Mouse (Mus musculus) layer of hippocampus, adult 18-20 months (tissue): ENCODE results near the gene Shd. TPM values are rescaled to one million over a fixed set of nuclear protein-coding genes. Genes with fewer than 3 reads are reported as not detected.

ENCODE experiments used
- DNase-seq, 2 experiments: peaks; one replicate each; pipeline ENCODE4 v3.0.0; 2022; ENCODE audit warnings: low spot score in 2 of 2
- total RNA-seq, 2 experiments: library from RNA; stranded (reverse); gene quantifications; 2 replicates each; pipeline ENCODE4 v1.2.3; 2021

Shd gene
- total RNA-seq, 2 experiments from 2014 or later = 21.1 to 21.2 TPM

GRCm38 (mm10) chr17:56006956-56007355, 36.7 kb downstream of the Shd start:
- DNase-seq = no peak

- DNase-seq = no peak
These were observed 37.4 kb downstream of the Shd start for GRCm38 (mm10) chr17:56007444-56008355.

GRCm38 (mm10) chr17:56008356-56009087, 38.3 kb downstream of the Shd start:
- peak; percentile 90 to 97 for DNase-seq

DNA sequence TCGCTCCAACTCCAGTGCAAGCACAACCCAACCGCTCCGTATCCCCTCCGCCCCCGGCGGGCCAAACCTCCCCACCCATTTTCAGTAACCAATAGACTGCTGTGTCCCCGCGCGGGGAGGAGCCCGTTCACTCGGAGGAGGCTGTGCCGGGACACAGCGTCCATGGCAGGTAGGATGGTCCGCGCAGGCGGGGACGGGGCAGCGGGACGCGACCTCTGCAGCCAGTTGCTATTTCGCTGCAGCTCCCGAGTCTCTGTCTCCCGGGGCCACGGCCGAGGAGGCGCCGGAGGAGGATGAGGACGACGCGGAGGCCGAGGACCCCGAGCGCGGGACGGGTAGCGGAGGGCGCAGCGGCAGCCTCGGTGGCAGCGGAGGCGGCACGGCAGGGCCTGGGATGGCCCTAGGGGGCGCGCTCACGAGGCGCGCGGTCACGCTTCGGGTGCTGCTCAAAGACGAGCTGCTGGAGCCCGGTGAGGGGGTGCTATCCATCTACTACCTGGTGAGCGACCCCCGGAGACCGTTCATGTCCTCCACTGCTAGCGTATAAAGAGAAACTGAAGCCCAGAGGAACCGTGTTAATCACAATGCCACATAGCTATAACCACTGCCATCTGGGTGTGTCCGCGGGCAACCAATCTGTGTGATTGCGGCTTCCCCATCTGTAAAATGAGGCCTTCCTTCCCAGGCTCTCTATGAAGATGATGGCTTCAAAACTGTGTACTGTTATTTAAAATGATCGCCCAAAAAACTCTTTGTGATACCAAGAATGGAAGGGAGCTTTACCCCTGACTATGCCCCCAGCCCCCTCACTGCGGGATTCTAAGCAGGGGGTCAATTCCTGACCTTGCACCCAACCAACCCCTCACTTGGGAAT, 39.1 kb downstream of the Shd start:
- DNase-seq = peak; percentile 90 to 94

DNA sequence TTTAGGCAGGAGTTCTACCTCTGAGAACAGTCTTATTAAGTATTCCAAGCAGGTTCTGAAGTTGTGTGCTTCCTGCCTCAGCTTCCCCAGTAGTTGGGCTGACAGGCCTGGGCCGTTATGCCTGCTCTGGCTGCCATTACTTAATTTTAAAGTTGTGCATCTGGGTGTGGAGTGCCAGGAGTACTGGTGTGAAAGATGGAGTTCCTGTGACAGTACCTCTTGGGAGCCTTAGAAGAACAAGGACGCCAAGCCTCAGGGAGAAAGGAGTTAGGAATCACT, 39.6 kb downstream of the Shd start:
- DNase-seq = no peak

- no peak for DNase-seq
These were observed 40.0 kb downstream of the Shd start for GRCm38 (mm10) chr17:56010255-56010654.

GRCm38 (mm10) chr17:56010681-56011080, 40.4 kb downstream of the Shd start:
- peak in 1 of 2 experiments; percentile 87 for DNase-seq

GRCm38 (mm10) chr17:56011441-56011840, 41.2 kb downstream of the Shd start:
- no peak for DNase-seq

GRCm38 (mm10) chr17:56015293-56015692, 45.0 kb downstream of the Shd start:
- DNase-seq = no peak

GRCm38 (mm10) chr17:56016382-56016781, 46.1 kb downstream of the Shd start:
- DNase-seq = no peak

- DNase-seq = no peak
These were observed 46.8 kb downstream of the Shd start for GRCm38 (mm10) chr17:56016793-56017785.

GRCm38 (mm10) chr17:56017848-56018247, 47.6 kb downstream of the Shd start:
- DNase-seq = no peak

DNA sequence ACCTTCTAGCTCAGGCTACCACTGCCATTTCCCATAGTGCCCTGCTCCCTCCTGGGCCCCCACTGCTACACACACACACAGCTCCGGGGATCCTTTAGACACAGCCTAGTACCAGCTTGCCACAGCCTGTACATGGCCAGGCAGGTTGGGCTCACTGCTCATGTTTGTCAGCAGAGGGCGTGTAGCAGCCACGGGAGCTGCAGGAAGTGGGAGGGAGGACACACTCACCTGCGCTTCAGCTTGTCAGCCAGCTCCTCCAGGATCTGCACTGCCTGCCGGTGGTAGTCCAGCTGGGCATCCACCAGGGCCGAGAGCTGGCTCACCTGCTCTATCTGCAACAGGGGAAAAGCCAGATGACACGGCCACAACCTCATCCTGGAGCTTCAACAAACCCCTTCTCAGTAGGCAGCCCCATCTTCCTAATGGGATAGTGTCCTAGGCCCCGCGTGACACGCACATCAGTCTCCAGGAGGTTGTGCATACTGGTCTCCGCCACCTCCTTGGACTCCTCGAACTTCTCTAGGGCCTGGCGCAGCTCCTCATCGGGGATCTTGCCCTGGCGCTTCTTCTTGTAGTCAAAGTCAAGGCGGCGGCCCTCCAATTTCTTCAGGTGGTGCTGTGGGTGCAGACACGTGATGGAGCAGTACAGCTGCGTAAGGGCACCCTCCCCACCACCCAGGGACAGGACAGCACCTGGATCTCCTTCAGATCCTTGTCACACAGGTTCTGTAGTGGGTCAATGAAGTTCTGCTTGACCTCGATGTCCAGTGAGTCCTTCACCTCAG, 48.3 kb downstream of the Shd start:
- DNase-seq = peak in 1 of 2 experiments; percentile 74

- peak in 1 of 2 experiments; percentile 25 for DNase-seq
These were observed 50.3 kb downstream of the Shd start for GRCm38 (mm10) chr17:56020400-56021084.

- peak; percentile 81 to 91 for DNase-seq
These were observed 51.1 kb downstream of the Shd start for GRCm38 (mm10) chr17:56021161-56021910.

DNA sequence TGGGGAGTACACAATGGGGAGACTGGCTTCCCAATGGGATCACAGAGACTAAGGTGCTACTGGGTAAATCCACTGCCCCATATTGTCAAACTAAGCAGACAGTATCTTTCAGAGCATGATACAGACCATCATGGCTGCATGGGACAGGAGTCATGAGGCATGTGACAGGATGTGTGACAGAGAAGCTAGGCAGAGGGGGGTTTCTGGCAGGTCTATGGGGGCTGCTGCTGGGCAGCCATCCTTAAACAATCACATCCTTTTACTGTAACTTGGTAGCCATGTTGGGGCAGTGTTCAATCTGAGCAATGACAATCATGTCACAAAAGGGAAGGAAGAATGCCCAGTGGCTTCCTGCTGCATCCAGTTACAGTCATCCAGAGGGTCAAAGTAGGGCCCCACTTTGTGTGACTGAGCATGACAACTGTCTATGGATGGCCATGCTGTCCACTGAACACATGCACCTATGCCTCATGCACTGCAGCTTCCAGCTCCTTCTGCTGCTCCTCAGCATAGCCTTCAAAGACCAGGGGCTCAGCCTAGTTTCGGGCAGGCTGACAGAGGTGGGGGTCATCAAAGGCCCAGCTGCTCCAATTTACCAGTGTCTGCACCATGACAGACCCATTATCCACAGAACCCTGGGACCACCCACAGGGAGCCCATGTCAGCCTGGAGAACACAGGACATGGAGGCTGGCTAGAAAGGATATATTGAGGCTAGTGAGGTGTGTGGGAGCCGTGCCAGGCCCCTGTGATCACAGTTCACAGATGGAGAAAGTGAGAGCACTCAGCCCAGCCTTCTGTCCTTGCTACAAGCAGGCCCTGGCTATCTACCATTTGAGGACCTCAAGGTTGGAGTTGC, 52.1 kb downstream of the Shd start:
- peak in 1 of 2 experiments; percentile 20 for DNase-seq

DNA sequence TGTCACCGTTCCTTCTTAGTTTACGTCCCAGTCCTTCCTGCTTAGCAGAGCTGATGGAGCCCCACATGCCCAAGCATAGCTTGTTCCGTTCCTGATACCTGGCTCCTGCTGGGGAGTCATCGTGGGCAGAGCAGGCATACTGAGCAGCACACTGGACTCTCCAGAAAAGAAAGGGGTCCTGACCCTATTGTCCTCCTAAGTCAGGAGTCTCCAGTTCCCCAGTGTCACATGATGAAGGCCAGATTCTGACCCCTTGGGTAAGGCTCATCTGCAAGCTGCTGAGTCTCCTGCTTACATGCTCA, 52.7 kb downstream of the Shd start:
- no peak for DNase-seq
